Mouse (Mus musculus) stomach, postnatal 0 days (tissue): ENCODE results near the gene Zfp990. TPM values are rescaled to one million over a fixed set of nuclear protein-coding genes. Genes with fewer than 3 reads are reported as not detected.
"Not testable (repeated sequence)": the region's sequence is repeated elsewhere in the genome, so short reads cannot be mapped to it uniquely, and the experiment has no call there.

ENCODE experiments used
- ATAC-seq: fragments of 200-750 bp; cut with Nextera tagmentation; 2 replicates; pipeline ENCODE4 v1.8.0; 2017; ENCODE audit not compliant: low FRiP score, low TSS enrichment
- DNase-seq: peaks from one replicate; pipeline ENCODE4 v3.0.0-alpha.2; 2016; ENCODE audit warnings: low spot score
- H3K27ac ChIP-seq: fragments of 300-500 bp; sonication (generic); replicated peaks from 2 replicates; pipeline ENCODE4 v1.5.1; 2014; ENCODE audit warnings: mild to moderate bottlenecking, control low read depth
- H3K27me3 ChIP-seq: fragments of 300-500 bp; sonication (generic); 2 replicates; pipeline ENCODE4 v1.6.1; 2014; ENCODE audit warnings: low read length; ENCODE audit not compliant: control insufficient read depth, insufficient read depth
- H3K36me3 ChIP-seq: fragments of 300-500 bp; sonication (generic); 2 replicates; pipeline ENCODE4 v1.6.1; 2014; ENCODE audit warnings: low read length, mixed read lengths; ENCODE audit not compliant: control insufficient read depth, insufficient read depth
- H3K4me1 ChIP-seq: fragments of 300-500 bp; sonication (generic); replicated peaks from 2 replicates; pipeline ENCODE4 v1.6.1; 2014; ENCODE audit warnings: antibody characterized with exemption; ENCODE audit not compliant: control insufficient read depth, insufficient read depth
- H3K4me2 ChIP-seq: fragments of 300-500 bp; sonication (generic); replicated peaks from 2 replicates; pipeline ENCODE4 v1.6.1; 2014; ENCODE audit warnings: low read depth, mild to moderate bottlenecking, control low read depth, moderate library complexity
- H3K4me3 ChIP-seq: fragments of 300-500 bp; sonication (generic); 2 replicates; pipeline ENCODE4 v1.5.1; 2014; ENCODE audit warnings: low read depth, low read length, control low read depth
- H3K9ac ChIP-seq: fragments of 300-500 bp; sonication (generic); 2 replicates; pipeline ENCODE4 v1.6.1; 2014; ENCODE audit warnings: mild to moderate bottlenecking, low read length, control low read depth, mixed read lengths
- H3K9me3 ChIP-seq: fragments of 300-500 bp; sonication (generic); 2 replicates; pipeline ENCODE4 v1.6.1; 2016; ENCODE audit warnings: low read length; ENCODE audit not compliant: control insufficient read depth
- CTCF ChIP-seq: IDR thresholded peaks from 2 replicates; pipeline ENCODE4 v1.5.1; 2016; ENCODE audit warnings: antibody characterized with exemption, low read depth, mild to moderate bottlenecking, moderate library complexity
- WGBS: fragments of 180-500 bp; shearing (Covaris S2); extraction: QIAGEN DNeasy Blood & Tissue Kit; methylation state at CpG from one replicate; pipeline ENCODE4 v1.1.7; 2014; 5-methylcytosine and 5-hydroxymethylcytosine counted together
- polyA plus RNA-seq: library from polyadenylated mRNA; unstranded; fragments of >200 nt; fragmentation: Nextera tagmentation; extraction: Ambion mirVana; gene quantifications from 2 replicates; pipeline ENCODE4 v1.2.1, GENCODE M21; 2015

Zfp990 gene
- polyA plus RNA-seq, 1 experiment from 2014 or later, result not detected

DNA sequence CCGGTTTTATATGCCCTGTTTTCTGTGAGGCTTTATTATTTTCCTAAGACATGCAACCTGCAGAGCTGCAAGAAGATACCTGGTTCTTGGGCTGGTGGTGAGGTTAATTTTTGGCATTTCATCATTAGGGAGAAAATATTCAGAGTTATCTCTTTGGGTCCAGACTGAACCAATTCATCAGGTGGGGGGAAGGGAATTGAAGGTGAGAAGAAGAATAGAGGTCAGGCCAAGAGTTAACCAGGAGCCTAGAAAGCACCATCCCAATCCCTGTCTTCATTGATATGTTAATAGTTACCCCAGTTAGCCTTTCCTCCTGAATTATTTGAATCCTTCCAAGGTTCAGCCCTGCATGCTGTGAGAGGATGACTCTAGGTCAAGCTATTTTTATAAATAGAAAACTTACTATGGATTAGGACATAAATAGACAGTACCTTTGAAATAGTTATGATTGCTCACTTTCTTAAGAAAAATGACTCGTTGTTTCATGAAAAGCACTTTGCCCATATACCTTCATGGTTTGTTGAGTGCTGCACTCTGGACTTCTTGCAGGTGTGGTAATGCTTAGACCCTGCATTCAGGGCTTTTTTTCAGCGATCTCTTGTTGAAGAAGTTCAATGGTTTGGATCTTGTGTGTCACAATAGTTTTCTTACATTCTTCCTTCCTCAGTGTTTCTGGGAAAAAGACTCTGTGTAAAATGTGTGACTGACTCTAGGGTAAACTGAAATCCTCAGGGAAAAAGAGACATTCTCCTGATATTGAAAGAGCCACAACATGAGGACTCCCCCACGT, 5.4 kb downstream of the Zfp990 start:
- not testable (repeated sequence) for H3K27ac ChIP-seq, H3K4me3 ChIP-seq, DNase-seq, H3K36me3 ChIP-seq, H3K27me3 ChIP-seq, H3K9ac ChIP-seq, H3K4me2 ChIP-seq, H3K9me3 ChIP-seq, ATAC-seq, H3K4me1 ChIP-seq
- 75% methylated on average over 4 of the region's 4 CpGs for WGBS

- not testable (repeated sequence) for H3K36me3 ChIP-seq, H3K9ac ChIP-seq, H3K9me3 ChIP-seq, DNase-seq, ATAC-seq, H3K4me3 ChIP-seq, H3K4me1 ChIP-seq, H3K27ac ChIP-seq, H3K27me3 ChIP-seq, H3K4me2 ChIP-seq
- WGBS, result 100% methylated on average over 1 of the region's 1 CpGs
These were observed 6.8 kb downstream of the Zfp990 start for GRCm38 (mm10) chr4:145517391-145517790.

GRCm38 (mm10) chr4:145543861-145544260, 33.3 kb downstream of the Zfp990 start:
- H3K36me3 ChIP-seq, ATAC-seq, H3K4me1 ChIP-seq, DNase-seq, H3K9me3 ChIP-seq, H3K27ac ChIP-seq, H3K9ac ChIP-seq, H3K4me3 ChIP-seq, H3K27me3 ChIP-seq, H3K4me2 ChIP-seq: not testable (repeated sequence)
- 56% methylated on average over 5 of the region's 5 CpGs for WGBS

- 0 out of 2 replicates have a peak, but pooled peaks have one; percentile 1 for TF ChIP-seq CTCF
- not testable (repeated sequence) for H3K36me3 ChIP-seq, H3K4me1 ChIP-seq, H3K27ac ChIP-seq, ATAC-seq, H3K4me3 ChIP-seq, DNase-seq, H3K4me2 ChIP-seq, H3K27me3 ChIP-seq, H3K9me3 ChIP-seq, H3K9ac ChIP-seq
- 22% methylated on average over 2 of the region's 2 CpGs for WGBS
These were observed 34.5 kb downstream of the Zfp990 start for GRCm38 (mm10) chr4:145545106-145545505.

- not testable (repeated sequence) for H3K9me3 ChIP-seq, H3K9ac ChIP-seq, DNase-seq, ATAC-seq, H3K4me2 ChIP-seq, H3K27ac ChIP-seq, H3K4me3 ChIP-seq, H3K27me3 ChIP-seq, H3K4me1 ChIP-seq, H3K36me3 ChIP-seq
- 74% methylated on average over 6 of the region's 6 CpGs for WGBS
These were observed 35.3 kb downstream of the Zfp990 start for GRCm38 (mm10) chr4:145545734-145546349.

GRCm38 (mm10) chr4:145546477-145546876, 35.9 kb downstream of the Zfp990 start:
- 91% methylated on average over 3 of the region's 3 CpGs for WGBS
- 0 out of 2 replicates have a peak, but pooled peaks have one; percentile 66 for ATAC-seq

More at GRCm38 (mm10) chr4:145546477-145546876, 35.9 kb downstream of the Zfp990 start:
- not testable (repeated sequence) for H3K27ac ChIP-seq, H3K4me1 ChIP-seq, H3K36me3 ChIP-seq, H3K4me2 ChIP-seq, DNase-seq, H3K9ac ChIP-seq, H3K4me3 ChIP-seq, H3K9me3 ChIP-seq, H3K27me3 ChIP-seq
